Mouse (Mus musculus) hindbrain, postnatal 0 days (tissue): ENCODE results near the gene Mthfr. TPM values are rescaled to one million over a fixed set of nuclear protein-coding genes. Genes with fewer than 3 reads are reported as not detected.

Experiments used
- ATAC-seq: fragments of 200-750 bp; cut with Nextera tagmentation; 2 replicates; pipeline ENCODE4 v1.8.0; 2017; ENCODE audit warnings: mild to moderate bottlenecking, moderate TSS enrichment, moderate library complexity
- DNase-seq: peaks from one replicate; pipeline ENCODE4 v3.0.0-alpha.2; 2015; ENCODE audit warnings: low spot score
- H3K27ac ChIP-seq: fragments of 300-500 bp; sonication (generic); 2 replicates; pipeline ENCODE4 v1.5.1; 2014; ENCODE audit warnings: mild to moderate bottlenecking
- H3K27me3 ChIP-seq: fragments of 300-500 bp; sonication (generic); 2 replicates; pipeline ENCODE4 v1.6.1; 2014; ENCODE audit warnings: low read length, mixed read lengths; ENCODE audit not compliant: insufficient read depth
- H3K36me3 ChIP-seq: fragments of 300-500 bp; sonication (generic); 2 replicates; pipeline ENCODE4 v1.6.1; 2014; ENCODE audit warnings: low read length, mixed read lengths; ENCODE audit not compliant: insufficient read depth
- H3K4me1 ChIP-seq: fragments of 300-500 bp; sonication (generic); 2 replicates; pipeline ENCODE4 v1.6.1; 2014; ENCODE audit warnings: antibody characterized with exemption, low read length, mixed read lengths; ENCODE audit not compliant: insufficient read depth
- H3K4me2 ChIP-seq: fragments of 300-500 bp; sonication (generic); 2 replicates; pipeline ENCODE4 v1.6.1; 2014; ENCODE audit warnings: low read depth, mild to moderate bottlenecking, low read length, moderate library complexity, mixed read lengths
- H3K4me3 ChIP-seq: fragments of 300-500 bp; sonication (generic); 2 replicates; pipeline ENCODE4 v1.5.1; 2014; ENCODE audit warnings: low read length
- H3K9ac ChIP-seq: fragments of 300-500 bp; sonication (generic); replicated peaks from 2 replicates; pipeline ENCODE4 v1.6.1; 2014; ENCODE audit warnings: mild to moderate bottlenecking, low read length, moderate library complexity, mixed read lengths
- H3K9me3 ChIP-seq: fragments of 300-500 bp; sonication (generic); 2 replicates; pipeline ENCODE4 v1.6.1; 2016; ENCODE audit warnings: low read length, mixed read lengths
- CTCF ChIP-seq: IDR thresholded peaks from 2 replicates; pipeline ENCODE4 v1.5.1; 2016; ENCODE audit warnings: antibody characterized with exemption, control low read depth, low read depth
- WGBS: fragments of 180-500 bp; shearing (Covaris S2); extraction: QIAGEN DNeasy Blood & Tissue Kit; methylation state at CpG from one replicate; pipeline ENCODE4 v1.1.7; 2014; 5-methylcytosine and 5-hydroxymethylcytosine counted together
- polyA plus RNA-seq: library from polyadenylated mRNA; unstranded; fragments of >200 nt; fragmentation: Nextera tagmentation; extraction: Ambion mirVana; gene quantifications from 2 replicates; pipeline ENCODE4 v1.2.1, GENCODE M21; 2015
- total RNA-seq: library from RNA; depleted of rRNA; stranded (reverse); fragments of >200 nt; gene quantifications from 2 replicates; pipeline ENCODE4 v1.2.3, GENCODE M21; 2014

Mthfr gene
- total and polyA plus RNA-seq, 2 experiments from 2014 or later, result 9.3 to 52.4 TPM

- no peak overlapping the region for H3K4me2 ChIP-seq
- no peak for TF ChIP-seq CTCF
- no peak for ATAC-seq
- no peaks in the 10 kb centered on the region for H3K27me3 ChIP-seq
- no peak overlapping the region for H3K4me3 ChIP-seq
- WGBS, result 85% methylated on average over 4 of the region's 4 CpGs
- H3K27ac ChIP-seq, result no peak overlapping the region
- no peaks in the 10 kb centered on the region for H3K9me3 ChIP-seq
- no peaks in the 10 kb centered on the region for H3K36me3 ChIP-seq
- no peaks in the 10 kb centered on the region for H3K4me1 ChIP-seq
- no peak for DNase-seq
- no peak overlapping the region for H3K9ac ChIP-seq
Observed at GRCm38 (mm10) chr4:148095081-148095480, 56.2 kb downstream of the Mthfr start.

DNA sequence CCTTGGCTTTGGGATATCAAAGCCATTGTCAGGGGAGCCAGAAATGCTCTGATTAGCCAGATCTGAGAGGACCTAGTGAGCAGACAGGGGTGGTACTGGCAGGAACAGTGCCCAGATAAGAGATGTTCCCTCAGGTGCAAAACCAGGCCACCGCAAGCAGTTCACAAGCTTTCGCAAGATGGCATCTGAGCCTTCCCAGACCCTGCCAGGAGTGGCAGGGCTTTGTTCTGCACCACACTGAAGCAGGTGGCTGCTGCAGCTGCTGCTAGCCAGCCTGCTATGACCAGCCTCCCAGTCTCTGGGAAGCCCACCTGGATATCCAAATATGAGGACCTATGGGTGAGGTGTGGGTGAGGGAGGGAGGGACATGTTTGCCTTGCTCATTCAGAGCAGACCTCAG lies 59.1 kb downstream of the Mthfr start:
- H3K4me3 ChIP-seq, result no peak overlapping the region
- H3K9ac ChIP-seq, result no peak overlapping the region
- DNase-seq (no peak), ATAC-seq (no peak; the same call in 1 of the 2 replicates)
- no peaks in the 10 kb centered on the region for H3K9me3 ChIP-seq
- TF ChIP-seq CTCF, result no peak
- no peak overlapping the region for H3K4me2 ChIP-seq
- H3K4me1 ChIP-seq, result no peaks in the 10 kb centered on the region
- peak overlapping the region; percentile 2; the same call in 1 of the 2 replicates for H3K27ac ChIP-seq
- H3K27me3 ChIP-seq, result no peaks in the 10 kb centered on the region
- 95% methylated on average over 2 of the region's 2 CpGs for WGBS
- H3K36me3 ChIP-seq, result no peaks in the 10 kb centered on the region

DNA sequence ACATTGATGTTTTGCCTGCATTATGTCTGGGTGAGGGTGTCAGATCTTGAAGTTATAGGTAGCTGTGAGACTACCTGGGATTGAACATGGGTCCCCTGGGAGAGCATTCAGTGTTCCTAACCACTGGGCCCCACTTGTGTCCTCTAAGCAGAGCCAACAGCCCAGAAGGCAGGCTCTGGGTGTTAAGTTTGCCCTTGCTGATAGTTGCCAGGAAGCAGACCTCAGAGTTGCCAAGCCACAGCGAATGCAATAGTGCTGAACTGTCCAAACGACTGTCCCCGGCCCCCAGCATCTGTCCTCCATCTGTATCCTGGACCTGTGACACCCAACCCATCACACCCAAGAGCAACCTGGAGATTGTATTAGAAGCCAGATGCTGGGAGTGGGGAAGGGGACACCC lies 59.8 kb downstream of the Mthfr start:
- no peaks in the 10 kb centered on the region for H3K36me3 ChIP-seq
- no peak overlapping the region for H3K4me3 ChIP-seq
- H3K9me3 ChIP-seq, result no peaks in the 10 kb centered on the region
- no peak overlapping the region for H3K4me2 ChIP-seq
- no peak overlapping the region for H3K9ac ChIP-seq
- ATAC-seq, result no peak
- no peak overlapping the region for H3K27ac ChIP-seq
- WGBS, result 66% methylated on average over 3 of the region's 3 CpGs
- DNase-seq, result no peak
- no peak for TF ChIP-seq CTCF
- no peaks in the 10 kb centered on the region for H3K27me3 ChIP-seq
- no peaks in the 10 kb centered on the region for H3K4me1 ChIP-seq

GRCm38 (mm10) chr4:148101801-148102527 lies 63.1 kb downstream of the Mthfr start:
- peak; percentile 92 for ATAC-seq
- peak overlapping the region; percentile 20 for H3K4me3 ChIP-seq

GRCm38 (mm10) chr4:148104146-148104545 lies 65.3 kb downstream of the Mthfr start:
- H3K9ac ChIP-seq, result no peak overlapping the region
- 96% methylated on average over 3 of the region's 3 CpGs for WGBS
- no peak for ATAC-seq

More at GRCm38 (mm10) chr4:148101801-148102527, 63.1 kb downstream of the Mthfr start:
- H3K4me2 ChIP-seq, result peak overlapping the region; percentile 50
- no peaks in the 10 kb centered on the region for H3K4me1 ChIP-seq
- 17% methylated on average over 29 of the region's 29 CpGs for WGBS
- H3K27ac ChIP-seq, result peak overlapping the region; percentile 74
- no peaks in the 10 kb centered on the region for H3K9me3 ChIP-seq
- no peaks in the 10 kb centered on the region for H3K27me3 ChIP-seq
- H3K9ac ChIP-seq, result 0 out of 2 replicates have a peak overlapping the region, but pooled peaks have one; percentile 15
- H3K36me3 ChIP-seq, result no peaks in the 10 kb centered on the region
- peak; percentile 86 for DNase-seq
- TF ChIP-seq CTCF, result peak; percentile 80

GRCm38 (mm10) chr4:148107621-148108291 lies 68.9 kb downstream of the Mthfr start:
- H3K4me2 ChIP-seq, result 0 out of 2 replicates have a peak overlapping the region, but pooled peaks have one; percentile 3
- TF ChIP-seq CTCF, result no peak
- no peaks in the 10 kb centered on the region for H3K9me3 ChIP-seq
- H3K36me3 ChIP-seq, result no peaks in the 10 kb centered on the region
- ATAC-seq (peak; percentile 69), DNase-seq (peak; percentile 66)
- H3K4me3 ChIP-seq, result no peak overlapping the region
- WGBS, result 24% methylated on average over 22 of the region's 22 CpGs
- H3K27ac ChIP-seq, result peak overlapping the region; percentile 48
- no peaks in the 10 kb centered on the region for H3K27me3 ChIP-seq
- peaks cover 15% of the 10 kb centered on the region; the same call in 1 of the 2 replicates for H3K4me1 ChIP-seq
- H3K9ac ChIP-seq, result no peak overlapping the region; the same call in 1 of the 2 replicates

More at GRCm38 (mm10) chr4:148104146-148104545, 65.3 kb downstream of the Mthfr start:
- Histone ChIP-seq H3K27ac (no peak overlapping the region), H3K4me1 (peaks cover 15% of the 10 kb centered on the region; the same call in 1 of the 2 replicates), H3K4me2 (no peak overlapping the region), H3K4me3 (no peak overlapping the region), H3K36me3 (no peaks in the 10 kb centered on the region), H3K9me3 (no peaks in the 10 kb centered on the region), H3K27me3 (no peaks in the 10 kb centered on the region)
- DNase-seq, result no peak
- TF ChIP-seq CTCF, result no peak
